Mouse (Mus musculus) bone marrow macrophage, adult 2 months (primary cell): ENCODE measurements around the gene Adm. TPM values are rescaled to one million over a fixed set of nuclear protein-coding genes. Genes with fewer than 3 reads are reported as not detected.
"Not testable (repeated sequence)": the region's sequence is repeated elsewhere in the genome, so short reads cannot be mapped to it uniquely, and the experiment has no call there.

Source experiments
- H3K27ac ChIP-seq: 2 replicates; pipeline ENCODE4 v1.5.1; 2012; ENCODE audit warnings: low read depth, low read length; ENCODE audit not compliant: insufficient read depth
- H3K4me1 ChIP-seq: 2 replicates; pipeline ENCODE4 v1.6.1; 2012; ENCODE audit warnings: low read length; ENCODE audit not compliant: control insufficient read depth, insufficient read depth
- H3K4me3 ChIP-seq: 2 replicates; pipeline ENCODE4 v1.5.1; 2012; ENCODE audit warnings: mild to moderate bottlenecking, low read length, moderate library complexity; ENCODE audit not compliant: insufficient read depth
- CTCF ChIP-seq: IDR thresholded peaks from 2 replicates; pipeline ENCODE4 v1.5.1; 2012; ENCODE audit warnings: low read depth, mild to moderate bottlenecking, low read length, moderate library complexity
- POLR2A ChIP-seq: IDR thresholded peaks from 2 replicates; pipeline ENCODE4 v1.6.1; 2012; ENCODE audit warnings: mild to moderate bottlenecking, low read depth, low read length, borderline replicate concordance
- polyA plus RNA-seq: library from polyadenylated mRNA; stranded (reverse); fragments of >200 nt; gene quantifications from 2 replicates; pipeline ENCODE4 v1.2.4, GENCODE M21; 2012; ENCODE audit not compliant: missing spikeins, insufficient read depth, insufficient read length

The Adm gene
- polyA plus RNA-seq, 1 experiment = not detected

GRCm38 (mm10) chr7:110628273-110628600 is 776 bp downstream of the Adm start:
- Histone ChIP-seq H3K4me3 (peak overlapping the region; percentile 47), H3K27ac (no peak overlapping the region), H3K4me1 (peaks cover 14% of the 10 kb centered on the region)
- TF ChIP-seq CTCF = no peak
- no peak for TF ChIP-seq POLR2A

DNA sequence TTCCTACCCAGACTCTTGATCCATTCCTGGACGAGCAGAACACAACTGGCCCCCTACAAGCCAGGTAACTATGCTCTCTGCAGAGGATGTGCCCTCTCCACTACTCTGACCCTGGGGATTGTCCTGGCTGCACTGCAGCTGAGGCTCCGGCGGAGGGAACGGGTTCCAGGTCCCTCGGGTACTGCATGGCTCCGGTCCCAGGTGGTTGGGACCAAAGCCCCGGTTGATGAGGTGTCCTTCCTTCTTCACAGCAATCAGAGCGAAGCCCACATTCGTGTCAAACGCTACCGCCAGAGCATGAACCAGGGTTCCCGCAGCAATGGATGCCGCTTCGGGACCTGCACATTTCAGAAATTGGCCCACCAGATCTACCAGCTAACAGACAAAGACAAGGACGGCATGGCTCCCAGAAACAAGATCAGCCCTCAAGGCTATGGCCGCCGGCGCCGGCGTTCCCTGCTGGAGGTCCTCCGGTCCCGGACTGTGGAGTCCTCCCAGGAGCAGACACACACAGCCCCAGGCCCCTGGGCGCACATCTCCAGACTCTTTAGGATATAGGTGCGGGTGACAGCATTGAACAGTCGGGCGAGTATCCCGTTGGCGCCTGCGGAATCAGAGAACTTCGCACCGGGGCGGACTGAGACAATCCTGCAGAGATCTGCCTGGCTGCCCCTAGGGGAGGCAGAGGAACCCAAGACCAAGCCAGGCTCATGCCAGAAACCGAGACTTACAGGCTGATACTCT is 1.3 kb downstream of the Adm start:
- Histone ChIP-seq H3K4me3 (peak overlapping the region; percentile 47), H3K4me1 (peaks cover 14% of the 10 kb centered on the region), H3K27ac (no peak overlapping the region)
- TF ChIP-seq POLR2A = no peak
- TF ChIP-seq CTCF = no peak

DNA sequence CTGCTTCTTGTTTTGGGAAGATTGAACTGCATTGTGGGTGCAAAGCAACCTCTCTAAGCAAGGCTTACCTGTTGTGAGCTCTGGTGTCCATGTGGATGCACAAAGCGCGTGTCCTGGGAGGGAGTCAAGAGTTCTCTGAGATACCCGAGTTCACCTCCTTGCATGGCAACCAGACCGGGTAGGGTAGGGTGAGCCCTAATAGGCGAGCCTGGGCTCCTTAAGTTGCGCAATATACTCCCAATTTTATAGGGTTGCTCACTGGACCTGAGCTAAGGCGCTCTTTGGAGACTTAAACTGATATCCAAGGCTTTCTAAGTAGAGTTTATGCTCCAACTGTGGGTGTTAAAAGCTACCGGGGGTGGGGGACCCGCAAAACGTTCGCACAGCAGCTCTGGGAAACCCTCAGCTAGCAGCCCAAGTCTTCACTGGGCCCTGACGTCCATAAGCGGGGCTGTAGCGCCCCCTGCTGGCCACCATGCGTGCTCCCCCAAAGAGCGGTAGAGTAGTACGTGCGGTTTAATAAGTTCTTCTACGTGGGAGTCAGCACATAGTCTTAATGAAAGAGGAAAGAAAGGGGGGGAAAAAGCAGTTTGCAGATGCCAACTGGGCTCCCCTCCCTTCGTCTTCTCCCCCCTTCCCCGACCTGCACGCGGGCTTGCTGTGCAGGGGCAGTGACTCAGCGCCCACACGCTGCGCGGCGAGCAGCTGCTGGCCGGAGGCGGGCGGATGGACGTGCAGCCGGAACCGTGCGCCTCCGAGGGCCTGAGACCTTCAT is 2.6 kb downstream of the Adm start:
- peak overlapping the region; percentile 64 for H3K4me3 ChIP-seq
- TF ChIP-seq CTCF = peak; percentile 99
- no peak for TF ChIP-seq POLR2A
- H3K27ac ChIP-seq = 0 out of 2 replicates have a peak overlapping the region, but pooled peaks have one; percentile 15
- H3K4me1 ChIP-seq = peaks cover 14% of the 10 kb centered on the region

DNA sequence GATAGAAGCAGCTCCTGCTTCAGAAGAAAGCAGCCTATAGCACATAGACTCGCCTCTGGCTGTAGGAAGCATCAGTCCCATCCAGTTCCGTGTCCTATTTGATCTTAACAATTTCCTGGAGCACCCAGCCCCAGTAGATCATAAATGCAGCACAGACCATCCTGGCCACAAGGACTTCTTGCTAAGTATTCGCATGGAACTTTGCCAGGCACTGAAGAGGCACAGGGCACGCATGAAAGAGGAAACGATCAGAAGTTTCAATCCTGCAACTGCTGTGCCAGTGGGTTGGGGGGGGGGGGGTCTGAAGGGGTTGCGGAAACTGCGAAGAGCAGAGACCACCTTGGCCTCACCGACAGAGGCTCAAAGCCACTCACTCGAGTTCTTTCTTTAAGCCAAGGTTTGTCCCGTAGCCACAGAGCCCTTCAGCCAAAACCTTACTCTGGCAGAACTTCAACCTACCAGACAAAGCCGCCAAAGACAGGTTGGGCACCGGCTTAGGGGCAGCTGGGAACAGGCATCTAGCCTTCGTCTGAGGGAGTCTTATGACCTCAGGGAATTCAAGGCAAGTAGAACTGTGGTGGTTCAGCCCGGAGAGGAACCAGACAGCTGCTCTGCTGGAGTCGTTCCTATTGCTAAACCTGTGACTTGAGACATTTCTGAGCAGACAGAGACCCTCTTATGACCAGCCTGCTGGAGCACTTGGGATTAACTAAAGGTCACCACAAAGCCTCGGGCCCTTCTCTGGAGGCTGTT is 3.9 kb downstream of the Adm start:
- TF ChIP-seq CTCF (no peak), POLR2A (0 out of 2 replicates have a peak, but pooled peaks have one; percentile 18)
- Histone ChIP-seq H3K27ac (no peak overlapping the region; the same call in 1 of the 2 replicates), H3K4me3 (peak overlapping the region; percentile 64), H3K4me1 (peaks cover 14% of the 10 kb centered on the region)

- H3K27ac ChIP-seq = no peak overlapping the region
- no peak for TF ChIP-seq CTCF
- TF ChIP-seq POLR2A = no peak
- no peak overlapping the region for H3K4me3 ChIP-seq
- peaks cover 3% of the 10 kb centered on the region for H3K4me1 ChIP-seq
Measured at GRCm38 (mm10) chr7:110635929-110636328, 8.5 kb downstream of the Adm start.

GRCm38 (mm10) chr7:110636559-110636958 is 9.1 kb downstream of the Adm start:
- Histone ChIP-seq H3K4me3 (no peak overlapping the region), H3K4me1 (no peaks in the 10 kb centered on the region), H3K27ac (no peak overlapping the region)
- TF ChIP-seq POLR2A (no peak), CTCF (no peak)

DNA sequence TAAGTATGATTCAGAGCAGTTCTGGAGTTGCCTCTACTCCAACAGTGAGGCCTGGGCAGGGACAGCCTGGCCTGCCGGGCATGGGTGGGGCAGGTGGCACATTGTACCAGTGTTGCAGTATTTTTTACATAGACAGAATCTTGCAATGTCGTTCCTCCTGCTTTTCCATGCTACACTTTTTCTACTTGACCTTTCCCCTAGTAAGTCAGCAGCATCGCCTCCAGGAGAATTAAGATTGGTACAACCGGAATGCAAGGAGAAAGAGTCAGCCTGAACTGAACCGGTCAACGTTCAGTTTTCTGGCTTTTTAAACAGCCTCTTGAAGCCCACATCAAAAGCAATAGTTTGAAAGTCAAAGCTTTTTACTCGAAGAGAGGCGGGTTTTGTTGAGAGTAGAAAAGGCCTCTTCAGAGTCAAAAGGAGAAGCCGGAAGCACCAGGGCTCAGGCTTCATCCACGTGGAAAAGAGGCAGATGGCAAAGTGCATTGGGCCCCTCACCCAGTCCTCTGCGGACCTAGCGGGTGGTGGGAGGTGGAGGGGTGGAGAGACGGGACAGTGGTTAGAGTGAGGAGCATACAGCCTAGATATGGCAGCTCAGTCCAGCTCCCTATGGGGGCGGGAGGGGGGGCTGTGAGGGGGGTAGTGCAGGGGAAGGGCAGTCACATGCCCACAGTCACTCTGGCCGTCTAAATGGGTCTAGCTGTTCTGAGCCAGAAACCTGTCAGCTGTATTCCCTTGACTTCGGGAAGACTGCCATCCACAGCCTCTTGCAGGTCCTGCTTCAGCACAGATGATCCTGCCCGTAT is 11.0 kb downstream of the Adm start:
- TF ChIP-seq CTCF (no peak), POLR2A (no peak)
- no peak overlapping the region for H3K4me3 ChIP-seq
- no peaks in the 10 kb centered on the region for H3K4me1 ChIP-seq
- no peak overlapping the region for H3K27ac ChIP-seq

DNA sequence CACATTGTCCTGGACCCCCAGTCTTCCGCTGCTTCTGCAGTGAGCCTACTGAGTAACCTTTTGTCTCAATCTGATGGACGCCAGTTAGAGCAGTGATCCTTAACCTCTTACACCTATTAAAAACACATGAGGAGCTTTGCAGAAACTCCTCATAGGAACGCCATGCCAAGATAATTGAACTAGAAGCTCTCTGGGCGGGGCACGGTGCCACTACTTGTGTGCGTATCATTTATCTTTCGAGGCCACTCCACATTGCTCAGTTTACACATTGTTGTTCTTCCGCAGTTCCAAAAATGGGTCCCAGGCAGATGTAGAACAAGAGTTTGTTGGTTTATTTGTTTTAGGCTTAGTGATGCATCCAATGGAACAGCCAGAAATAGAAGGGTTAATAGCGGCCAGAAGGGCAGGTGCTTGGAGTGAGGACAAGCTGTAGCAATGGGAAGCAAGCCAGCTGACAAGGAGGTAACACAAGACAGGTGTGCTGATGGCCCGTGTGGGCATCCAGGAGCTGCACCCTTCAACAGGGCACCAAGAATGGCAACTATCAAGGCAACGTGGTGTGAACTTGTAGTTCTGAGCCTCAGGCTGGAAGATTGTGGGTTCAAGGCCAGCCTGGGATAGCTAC is 11.9 kb downstream of the Adm start:
- Histone ChIP-seq H3K4me1 (no peaks in the 10 kb centered on the region), H3K4me3 (no peak overlapping the region), H3K27ac (no peak overlapping the region)
- TF ChIP-seq POLR2A (no peak), CTCF (no peak)

- H3K4me3 ChIP-seq, H3K27ac ChIP-seq, H3K4me1 ChIP-seq: not testable (repeated sequence)
Measured at GRCm38 (mm10) chr7:110639958-110640357, 12.5 kb downstream of the Adm start.
